Mouse (Mus musculus) spleen, postnatal 36 days (tissue): ENCODE data around the gene Tmem164.

ENCODE experiments used
- DNase-seq, 2 experiments: peaks; one replicate each; pipeline ENCODE4 v3.0.0; 2022; ENCODE audit warnings: low spot score in 2 of 2, mixed read lengths in 1 of 2

The Tmem164 gene

GRCm38 (mm10) chrX:142828184-142828908 is 147.1 kb downstream of the Tmem164 start:
- no peak for DNase-seq

- DNase-seq = no peak
Observed at GRCm38 (mm10) chrX:142829267-142829666, 148.1 kb downstream of the Tmem164 start.

GRCm38 (mm10) chrX:142829866-142830470 is 148.8 kb downstream of the Tmem164 start:
- DNase-seq = no peak

GRCm38 (mm10) chrX:142830572-142830971 is 149.4 kb downstream of the Tmem164 start:
- no peak for DNase-seq

- peak in 1 of 2 experiments; percentile 3 for DNase-seq
Observed at GRCm38 (mm10) chrX:142832221-142832620, 151.0 kb downstream of the Tmem164 start.

GRCm38 (mm10) chrX:142833164-142833796 is 152.1 kb downstream of the Tmem164 start:
- DNase-seq = no peak

- no peak for DNase-seq
Observed at GRCm38 (mm10) chrX:142834807-142835206, 153.6 kb downstream of the Tmem164 start.

- DNase-seq = no peak
Observed at GRCm38 (mm10) chrX:142836399-142836798, 155.2 kb downstream of the Tmem164 start.

- DNase-seq = no peak
Observed at GRCm38 (mm10) chrX:142837316-142837715, 156.1 kb downstream of the Tmem164 start.

- no peak for DNase-seq
Observed at GRCm38 (mm10) chrX:142838841-142839240, 157.6 kb downstream of the Tmem164 start.

- DNase-seq = no peak
Observed at GRCm38 (mm10) chrX:142839411-142839810, 158.2 kb downstream of the Tmem164 start.

GRCm38 (mm10) chrX:142841916-142842315 is 160.7 kb downstream of the Tmem164 start:
- DNase-seq = no peak

- no peak for DNase-seq
Observed at GRCm38 (mm10) chrX:142846266-142846665, 165.1 kb downstream of the Tmem164 start.

- no peak for DNase-seq
Observed at GRCm38 (mm10) chrX:142848032-142848431, 166.8 kb downstream of the Tmem164 start.

GRCm38 (mm10) chrX:142869844-142870243 is 188.6 kb downstream of the Tmem164 start:
- DNase-seq = no peak

GRCm38 (mm10) chrX:142882255-142882654 is 201.0 kb downstream of the Tmem164 start:
- no peak for DNase-seq

- DNase-seq = no peak
Observed at GRCm38 (mm10) chrX:142883593-142883992, 202.4 kb downstream of the Tmem164 start.

- no peak for DNase-seq
Observed at GRCm38 (mm10) chrX:142885962-142886361, 204.8 kb downstream of the Tmem164 start.
